Mouse (Mus musculus) forebrain, embryonic 14.5 days (tissue): Measurements from ENCODE around the gene St3gal3. TPM values are rescaled to one million over a fixed set of nuclear protein-coding genes. Genes with fewer than 3 reads are reported as not detected.

Source experiments
- ATAC-seq: fragments of 200-750 bp; cut with Nextera tagmentation; 2 replicates; pipeline ENCODE4 v1.8.0; 2017; ENCODE audit warnings: mild to moderate bottlenecking, moderate library complexity
- DNase-seq: peaks from one replicate; pipeline ENCODE4 v3.0.0-alpha.2; 2015; ENCODE audit warnings: low spot score
- H3K27ac ChIP-seq: fragments of 300-500 bp; sonication (generic); 2 replicates; pipeline ENCODE4 v1.5.1; 2014; ENCODE audit warnings: low read depth, mild to moderate bottlenecking, control low read depth, low read length, moderate library complexity
- H3K27me3 ChIP-seq: fragments of 300-500 bp; sonication (generic); replicated peaks from 2 replicates; pipeline ENCODE4 v1.6.1; 2014; ENCODE audit warnings: low read length, control low read depth, mixed read lengths; ENCODE audit not compliant: control insufficient read depth, insufficient read depth
- H3K36me3 ChIP-seq: fragments of 300-500 bp; sonication (generic); 2 replicates; pipeline ENCODE4 v1.6.1; 2014; ENCODE audit warnings: low read length, control low read depth; ENCODE audit not compliant: control insufficient read depth, insufficient read depth
- H3K4me1 ChIP-seq: fragments of 300-500 bp; sonication (generic); 2 replicates; pipeline ENCODE4 v1.6.1; 2014; ENCODE audit warnings: antibody characterized with exemption, low read length, control low read depth; ENCODE audit not compliant: control insufficient read depth, insufficient read depth
- H3K4me2 ChIP-seq: fragments of 300-500 bp; sonication (generic); 2 replicates; pipeline ENCODE4 v1.6.1; 2014; ENCODE audit warnings: mild to moderate bottlenecking, control low read depth, low read length
- H3K4me3 ChIP-seq: fragments of 300-500 bp; sonication (generic); 2 replicates; pipeline ENCODE4 v1.5.1; 2014; ENCODE audit warnings: low read depth, low read length, control low read depth
- H3K9ac ChIP-seq: fragments of 300-500 bp; sonication (generic); 2 replicates; pipeline ENCODE4 v1.6.1; 2014; ENCODE audit warnings: mild to moderate bottlenecking, low read length, control low read depth, moderate library complexity
- H3K9me3 ChIP-seq: fragments of 300-500 bp; sonication (generic); replicated peaks from 2 replicates; pipeline ENCODE4 v1.6.1; 2016; ENCODE audit warnings: low read length, control low read depth, mixed read lengths; ENCODE audit not compliant: control insufficient read depth
- WGBS: fragments of 180-500 bp; shearing (Covaris S2); extraction: QIAGEN DNeasy Blood & Tissue Kit; methylation state at CpG from one replicate; pipeline ENCODE4 v1.1.7; 2014; 5-methylcytosine and 5-hydroxymethylcytosine counted together
- polyA plus RNA-seq: library from polyadenylated mRNA; unstranded; fragments of >200 nt; fragmentation: Nextera tagmentation; extraction: Ambion mirVana; gene quantifications from 2 replicates; pipeline ENCODE4 v1.2.1, GENCODE M21; 2014

The St3gal3 gene
- polyA plus RNA-seq, 1 experiment from 2014 or later: 11.3 TPM

DNA sequence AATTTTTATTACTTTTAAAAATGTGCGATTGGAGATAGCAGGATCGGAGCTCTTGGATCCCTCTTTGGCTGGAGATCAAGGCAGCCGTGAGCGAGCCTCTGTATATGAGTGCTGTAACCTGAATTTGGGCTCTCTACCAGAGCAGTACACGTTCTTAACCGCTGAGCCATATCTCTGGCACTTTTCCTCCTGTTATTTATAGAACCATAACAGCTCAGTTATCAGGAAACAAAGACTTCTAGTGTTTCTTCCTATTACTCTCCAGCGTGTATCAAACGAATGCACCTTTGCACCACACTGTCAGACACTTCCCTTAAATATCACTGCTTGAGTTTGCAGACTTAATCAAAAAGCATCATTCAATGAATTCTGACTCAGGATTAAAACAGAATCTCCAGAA is 147.9 kb downstream of the St3gal3 start:
- no peak for DNase-seq
- no peaks in the 10 kb centered on the region for H3K4me1 ChIP-seq

DNA sequence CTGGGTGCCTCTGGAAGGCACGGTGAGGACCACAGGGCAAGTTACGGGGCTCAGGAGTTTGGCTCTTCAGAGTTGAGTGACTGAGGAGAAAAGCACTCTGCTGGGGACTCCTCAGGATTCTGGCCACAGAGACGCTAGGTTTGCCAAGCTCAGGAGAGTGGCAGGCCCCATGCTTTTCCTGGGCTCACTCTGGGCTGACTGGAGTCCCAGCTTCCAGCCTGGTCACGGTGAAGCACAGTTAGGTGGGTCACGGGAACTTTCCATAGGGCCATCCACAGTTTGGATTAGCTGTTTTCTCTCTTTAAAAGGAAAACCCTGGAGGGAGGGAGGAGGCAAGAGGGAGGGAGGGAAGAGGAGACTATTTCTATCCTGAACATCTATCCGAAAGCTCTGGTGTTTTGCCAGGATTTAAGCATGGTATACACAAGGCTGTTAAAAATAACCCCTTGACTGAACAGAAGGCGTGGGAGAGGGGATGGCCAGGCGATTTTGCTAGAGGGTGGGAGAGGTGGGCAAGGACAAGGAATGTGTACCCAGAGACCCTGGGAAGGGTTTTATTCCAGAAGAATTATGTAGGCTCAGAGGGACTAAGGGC is 149.6 kb downstream of the St3gal3 start:
- DNase-seq (no peak), ATAC-seq (no peak)
- 79% methylated on average over 8 of the region's 8 CpGs for WGBS

More for the DNA sequence above, 147.9 kb downstream of the St3gal3 start:
- Histone ChIP-seq H3K27ac (no peak overlapping the region), H3K27me3 (no peaks in the 10 kb centered on the region), H3K9me3 (no peaks in the 10 kb centered on the region), H3K9ac (no peak overlapping the region), H3K36me3 (no peaks in the 10 kb centered on the region), H3K4me2 (no peak overlapping the region), H3K4me3 (no peak overlapping the region)
- 83% methylated on average over 8 of the region's 8 CpGs for WGBS
- ATAC-seq: no peak

DNA sequence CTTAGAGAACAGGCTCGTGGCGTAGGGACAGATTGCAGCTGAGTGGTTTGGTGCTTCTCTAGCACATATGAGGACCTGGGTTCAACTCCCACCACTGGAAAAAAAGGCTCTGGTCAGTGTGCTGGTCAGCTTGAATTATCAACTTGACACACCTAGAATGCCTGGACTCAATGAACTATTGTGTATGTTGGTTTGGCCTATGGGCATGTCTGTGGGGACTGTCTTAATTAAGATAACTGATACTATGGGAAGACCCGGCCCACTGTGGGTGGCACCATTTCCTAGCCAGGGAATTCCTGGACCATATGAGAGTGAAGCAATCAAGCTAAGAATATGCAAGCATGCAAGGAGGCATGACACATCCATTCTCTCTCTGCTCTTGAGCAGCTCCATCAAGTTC is 150.5 kb downstream of the St3gal3 start:
- no peaks in the 10 kb centered on the region for H3K27me3 ChIP-seq
- ATAC-seq: no peak
- no peak overlapping the region for H3K4me2 ChIP-seq
- DNase-seq: no peak
- no peaks in the 10 kb centered on the region for H3K36me3 ChIP-seq
- H3K9me3 ChIP-seq: no peaks in the 10 kb centered on the region
- no peak overlapping the region for H3K9ac ChIP-seq
- no peak overlapping the region for H3K4me3 ChIP-seq
- H3K4me1 ChIP-seq: no peaks in the 10 kb centered on the region
- 96% methylated on average over 3 of the region's 3 CpGs for WGBS
- no peak overlapping the region for H3K27ac ChIP-seq

More for the DNA sequence above, 149.6 kb downstream of the St3gal3 start:
- Histone ChIP-seq H3K4me1 (no peaks in the 10 kb centered on the region), H3K27ac (no peak overlapping the region), H3K4me2 (no peak overlapping the region), H3K27me3 (no peaks in the 10 kb centered on the region), H3K9me3 (no peaks in the 10 kb centered on the region), H3K9ac (no peak overlapping the region), H3K4me3 (no peak overlapping the region), H3K36me3 (no peaks in the 10 kb centered on the region)

DNA sequence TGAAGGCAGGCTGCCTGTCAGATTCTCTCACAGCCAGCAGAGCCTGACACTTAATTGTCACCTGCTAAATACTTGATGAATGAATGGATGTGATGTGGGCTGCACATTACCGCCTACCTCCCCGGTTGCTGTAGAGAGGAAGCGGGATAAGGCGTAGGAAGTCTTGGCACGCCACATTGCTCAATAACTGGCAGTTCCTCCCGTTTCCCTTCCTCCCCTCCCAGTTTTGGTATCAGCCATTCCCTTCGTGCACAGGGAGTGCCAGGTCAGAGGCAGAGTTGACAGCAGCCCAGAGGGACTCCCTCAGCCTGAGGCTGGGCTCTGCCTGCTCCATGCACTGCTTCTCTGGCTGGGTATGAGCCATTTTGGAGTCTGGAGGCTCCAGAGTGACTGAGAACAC is 152.0 kb downstream of the St3gal3 start:
- Histone ChIP-seq H3K4me1 (no peaks in the 10 kb centered on the region), H3K36me3 (no peaks in the 10 kb centered on the region), H3K4me3 (no peak overlapping the region), H3K27ac (no peak overlapping the region), H3K27me3 (no peaks in the 10 kb centered on the region), H3K9ac (no peak overlapping the region), H3K9me3 (no peaks in the 10 kb centered on the region), H3K4me2 (no peak overlapping the region)
- 56% methylated on average over 7 of the region's 7 CpGs for WGBS
- DNase-seq (peak; percentile 45), ATAC-seq (no peak; the same call in 1 of the 2 replicates)

DNA sequence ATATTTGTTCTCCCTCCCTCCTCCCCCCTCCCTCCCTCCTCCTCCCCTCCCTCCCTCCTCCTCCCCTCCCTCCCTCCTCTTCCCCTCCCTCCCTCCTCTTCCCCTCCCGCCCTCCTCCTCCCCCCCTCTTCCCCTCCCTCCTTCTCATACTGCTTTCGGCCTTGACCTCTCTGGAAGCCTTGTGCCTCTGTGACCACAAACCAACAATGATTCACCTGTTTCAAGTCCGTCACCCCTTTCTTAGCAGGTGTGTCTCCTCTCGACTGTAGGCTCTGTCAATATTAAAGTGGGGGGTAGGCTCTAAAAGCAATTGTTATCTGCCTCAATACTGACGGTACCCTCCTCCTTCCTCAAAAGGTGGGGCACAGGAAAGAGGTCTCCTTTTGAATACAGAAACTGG is 153.2 kb downstream of the St3gal3 start:
- no peak overlapping the region for H3K27ac ChIP-seq
- H3K36me3 ChIP-seq: no peaks in the 10 kb centered on the region
- H3K4me3 ChIP-seq: no peak overlapping the region
- H3K9me3 ChIP-seq: no peaks in the 10 kb centered on the region
- H3K27me3 ChIP-seq: no peaks in the 10 kb centered on the region
- ATAC-seq (no peak), DNase-seq (no peak)
- no peaks in the 10 kb centered on the region for H3K4me1 ChIP-seq
- no peak overlapping the region for H3K4me2 ChIP-seq
- no peak overlapping the region for H3K9ac ChIP-seq
- 82% methylated on average over 3 of the region's 5 CpGs for WGBS

DNA sequence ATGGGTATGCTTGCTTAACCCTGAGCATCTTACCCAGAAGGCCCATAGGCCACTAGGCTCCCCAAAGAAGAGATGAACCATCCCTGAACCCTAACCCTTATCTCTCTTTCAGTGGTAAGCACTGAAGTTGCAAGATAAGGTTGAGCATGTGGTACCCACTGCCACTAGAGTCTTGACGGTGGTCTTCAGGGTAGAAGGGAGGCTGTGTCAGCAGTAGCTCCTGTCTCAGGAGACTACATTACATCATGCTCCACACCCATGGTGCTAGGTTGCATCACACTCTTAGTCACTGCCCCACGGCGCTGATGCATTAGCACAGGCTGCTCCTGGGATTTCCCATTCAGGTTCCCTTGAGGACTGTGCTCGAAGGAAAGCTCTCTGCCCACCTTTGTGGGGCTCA is 154.6 kb downstream of the St3gal3 start:
- H3K27me3 ChIP-seq: no peaks in the 10 kb centered on the region
- no peak overlapping the region for H3K4me3 ChIP-seq
- no peak overlapping the region for H3K27ac ChIP-seq
- 98% methylated on average over 4 of the region's 4 CpGs for WGBS
- H3K4me2 ChIP-seq: no peak overlapping the region
- no peaks in the 10 kb centered on the region for H3K9me3 ChIP-seq
- DNase-seq: no peak
- H3K36me3 ChIP-seq: no peaks in the 10 kb centered on the region
- ATAC-seq: no peak
- no peaks in the 10 kb centered on the region for H3K4me1 ChIP-seq
- no peak overlapping the region for H3K9ac ChIP-seq

DNA sequence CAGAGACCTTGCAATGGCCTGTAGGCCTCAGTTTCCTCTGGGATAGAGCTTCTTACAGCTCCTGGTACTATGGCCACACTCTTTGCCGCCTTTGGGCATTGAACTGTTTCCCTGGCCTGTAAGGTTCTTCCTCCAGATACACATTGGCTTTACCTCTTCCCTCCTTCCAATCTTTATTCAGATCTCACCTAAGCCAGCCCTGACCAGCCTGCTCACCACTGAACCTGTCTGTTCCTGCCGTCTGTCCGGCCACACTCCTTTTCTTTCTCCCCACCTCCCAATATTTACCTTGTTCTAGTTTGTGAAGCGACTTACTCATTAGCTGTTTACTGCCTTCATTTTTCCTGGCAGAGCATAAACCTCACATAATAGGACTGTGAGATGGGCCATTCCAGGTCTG is 155.5 kb downstream of the St3gal3 start:
- Histone ChIP-seq H3K27ac (no peak overlapping the region), H3K4me2 (no peak overlapping the region)
- no peak for ATAC-seq

DNA sequence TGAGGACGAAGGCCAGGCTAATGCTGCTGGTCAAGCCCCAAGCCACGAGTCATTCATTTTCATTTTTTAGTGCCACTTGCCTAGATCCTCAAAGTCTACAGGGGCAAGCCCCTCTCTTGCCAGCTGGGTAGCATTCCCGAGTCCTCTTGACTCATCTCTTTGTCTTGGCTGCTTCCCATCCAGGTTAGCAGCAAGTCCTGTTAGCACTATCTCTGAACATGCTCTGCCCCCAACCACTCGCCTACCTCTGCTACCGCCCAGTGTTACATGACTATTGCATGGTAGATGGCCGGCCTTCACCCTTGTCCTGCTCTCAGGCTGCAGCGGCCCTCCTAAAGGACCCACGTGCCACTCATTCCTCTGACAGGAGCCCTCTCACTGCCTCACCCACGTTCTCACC is 156.4 kb downstream of the St3gal3 start:
- 91% methylated on average over 9 of the region's 9 CpGs for WGBS

More for the DNA sequence above, 155.5 kb downstream of the St3gal3 start:
- H3K9me3 ChIP-seq: no peaks in the 10 kb centered on the region
- no peak for DNase-seq
- H3K27me3 ChIP-seq: no peaks in the 10 kb centered on the region
- no peak overlapping the region for H3K4me3 ChIP-seq
- 88% methylated on average over 4 of the region's 4 CpGs for WGBS
- no peaks in the 10 kb centered on the region for H3K4me1 ChIP-seq
- H3K36me3 ChIP-seq: no peaks in the 10 kb centered on the region
- H3K9ac ChIP-seq: no peak overlapping the region

DNA sequence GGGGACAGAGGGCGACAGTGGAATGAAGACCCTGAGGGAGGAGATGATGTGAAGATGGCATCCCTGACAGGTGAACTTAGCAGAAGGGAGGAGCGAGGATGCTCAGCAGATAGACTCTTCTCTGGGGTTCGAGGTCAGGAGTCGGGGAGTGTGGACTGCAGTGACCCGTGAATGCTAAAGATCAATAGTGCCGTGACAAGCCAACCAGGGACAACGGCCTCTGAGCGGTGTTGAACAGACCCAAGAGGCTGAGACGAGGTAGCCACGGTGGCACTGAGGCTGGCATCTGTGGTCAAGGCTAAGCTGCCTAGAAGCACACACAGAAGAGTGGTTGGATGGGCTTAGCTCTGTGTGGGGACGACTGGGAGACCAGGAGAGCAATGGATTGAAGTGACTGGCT is 156.9 kb downstream of the St3gal3 start:
- no peak for ATAC-seq
- Histone ChIP-seq H3K36me3 (no peaks in the 10 kb centered on the region), H3K27ac (no peak overlapping the region), H3K4me1 (no peaks in the 10 kb centered on the region), H3K4me3 (no peak overlapping the region), H3K4me2 (no peak overlapping the region), H3K27me3 (no peaks in the 10 kb centered on the region), H3K9ac (no peak overlapping the region), H3K9me3 (no peaks in the 10 kb centered on the region)
- no peak for DNase-seq
- WGBS: 89% methylated on average over 11 of the region's 11 CpGs

More for the DNA sequence above, 156.4 kb downstream of the St3gal3 start:
- Histone ChIP-seq H3K4me2 (no peak overlapping the region), H3K9ac (no peak overlapping the region), H3K4me3 (no peak overlapping the region), H3K36me3 (no peaks in the 10 kb centered on the region), H3K27ac (no peak overlapping the region), H3K9me3 (no peaks in the 10 kb centered on the region), H3K27me3 (no peaks in the 10 kb centered on the region), H3K4me1 (no peaks in the 10 kb centered on the region)
- no peak for ATAC-seq
- DNase-seq: no peak
